Mouse (Mus musculus) midbrain, postnatal 0 days (tissue): ENCODE measurements at regions not wholly inside any gene's neighbourhood (a gene's known extent, or its start where the extent isn't known, plus 50 kb on each side); places are given as distances from the start of the nearest gene placed in this dataset.

Source experiments
- ATAC-seq: fragments of 200-750 bp; cut with Nextera tagmentation; 2 replicates; pipeline ENCODE4 v1.8.0; 2017; ENCODE audit warnings: moderate number of reproducible peaks, mild to moderate bottlenecking, moderate TSS enrichment, moderate library complexity; ENCODE audit not compliant: low FRiP score
- DNase-seq: peaks from one replicate; pipeline ENCODE4 v3.0.0-alpha.2; 2015; ENCODE audit warnings: low spot score
- H3K27ac ChIP-seq: fragments of 300-500 bp; sonication (generic); 2 replicates; pipeline ENCODE4 v1.5.1; 2014; ENCODE audit warnings: low read depth, mild to moderate bottlenecking, low read length, mixed read lengths
- H3K27me3 ChIP-seq: fragments of 300-500 bp; sonication (generic); 2 replicates; pipeline ENCODE4 v1.6.1; 2014; ENCODE audit warnings: low read length, control low read depth, mixed read lengths; ENCODE audit not compliant: insufficient read depth
- H3K36me3 ChIP-seq: fragments of 300-500 bp; sonication (generic); 2 replicates; pipeline ENCODE4 v1.6.1; 2014; ENCODE audit warnings: low read length, control low read depth, mixed read lengths; ENCODE audit not compliant: insufficient read depth
- H3K4me1 ChIP-seq: fragments of 300-500 bp; sonication (generic); 2 replicates; pipeline ENCODE4 v1.6.1; 2014; ENCODE audit warnings: mild to moderate bottlenecking, control low read depth, antibody characterized with exemption, low read length, mixed read lengths; ENCODE audit not compliant: insufficient read depth
- H3K4me2 ChIP-seq: fragments of 300-500 bp; sonication (generic); 2 replicates; pipeline ENCODE4 v1.6.1; 2014; ENCODE audit warnings: low read depth, mild to moderate bottlenecking, low read length, mixed read lengths; ENCODE audit not compliant: poor library complexity, severe bottlenecking
- H3K4me3 ChIP-seq: fragments of 300-500 bp; sonication (generic); 2 replicates; pipeline ENCODE4 v1.5.1; 2014; ENCODE audit warnings: low read depth, mild to moderate bottlenecking, low read length, moderate library complexity
- H3K9ac ChIP-seq: fragments of 300-500 bp; sonication (generic); replicated peaks from 2 replicates; pipeline ENCODE4 v1.6.1; 2014; ENCODE audit warnings: mild to moderate bottlenecking, low read length, moderate library complexity, mixed read lengths; ENCODE audit not compliant: poor library complexity, severe bottlenecking
- H3K9me3 ChIP-seq: fragments of 300-500 bp; sonication (generic); 2 replicates; pipeline ENCODE4 v1.6.1; 2016; ENCODE audit warnings: low read length, control low read depth
- CTCF ChIP-seq: IDR thresholded peaks from 2 replicates; pipeline ENCODE4 v1.5.1; 2016; ENCODE audit warnings: antibody characterized with exemption, mild to moderate bottlenecking
- WGBS: fragments of 180-500 bp; shearing (Covaris S2); extraction: QIAGEN DNeasy Blood & Tissue Kit; methylation state at CpG from one replicate; pipeline ENCODE4 v1.1.7; 2014; 5-methylcytosine and 5-hydroxymethylcytosine counted together

- Histone ChIP-seq H3K4me2 (no peak overlapping the region), H3K36me3 (no peaks in the 10 kb centered on the region), H3K27me3 (no peaks in the 10 kb centered on the region), H3K4me1 (peaks cover 6% of the 10 kb centered on the region; the same call in 1 of the 2 replicates), H3K4me3 (no peak overlapping the region), H3K9ac (no peak overlapping the region), H3K9me3 (no peaks in the 10 kb centered on the region), H3K27ac (no peak overlapping the region)
- no peak for ATAC-seq
- 42% methylated on average over 8 of the region's 8 CpGs for WGBS
- no peak for DNase-seq
- no peak for TF ChIP-seq CTCF
These were observed 252.4 kb upstream of the Jarid2 start for GRCm38 (mm10) chr13:44476901-44477300.

- Histone ChIP-seq H3K4me1 (no peaks in the 10 kb centered on the region), H3K36me3 (no peaks in the 10 kb centered on the region), H3K27me3 (no peaks in the 10 kb centered on the region), H3K9ac (no peak overlapping the region), H3K4me3 (no peak overlapping the region), H3K9me3 (no peaks in the 10 kb centered on the region), H3K4me2 (no peak overlapping the region), H3K27ac (no peak overlapping the region)
- ATAC-seq (no peak), DNase-seq (no peak)
- 92% methylated on average over 7 of the region's 7 CpGs for WGBS
- no peak for TF ChIP-seq CTCF
These were observed 249.1 kb upstream of the Jarid2 start for GRCm38 (mm10) chr13:44480128-44480527.

- TF ChIP-seq CTCF = no peak
- H3K4me1 ChIP-seq = no peaks in the 10 kb centered on the region
- no peak overlapping the region for H3K9ac ChIP-seq
- H3K27me3 ChIP-seq = no peaks in the 10 kb centered on the region
- ATAC-seq (no peak), DNase-seq (no peak)
- H3K36me3 ChIP-seq = no peaks in the 10 kb centered on the region
- 92% methylated on average over 7 of the region's 7 CpGs for WGBS
- no peak overlapping the region for H3K27ac ChIP-seq
- H3K4me3 ChIP-seq = no peak overlapping the region
- H3K9me3 ChIP-seq = no peaks in the 10 kb centered on the region
- no peak overlapping the region for H3K4me2 ChIP-seq
These were observed 246.6 kb upstream of the Jarid2 start for GRCm38 (mm10) chr13:44482661-44483060.

- no peak overlapping the region for H3K4me2 ChIP-seq
- ATAC-seq (no peak), DNase-seq (peak; percentile 78)
- H3K36me3 ChIP-seq = no peaks in the 10 kb centered on the region
- H3K9ac ChIP-seq = no peak overlapping the region
- H3K27me3 ChIP-seq = no peaks in the 10 kb centered on the region
- H3K4me1 ChIP-seq = no peaks in the 10 kb centered on the region
- H3K4me3 ChIP-seq = no peak overlapping the region
- no peak for TF ChIP-seq CTCF
- no peak overlapping the region for H3K27ac ChIP-seq
- no peaks in the 10 kb centered on the region for H3K9me3 ChIP-seq
- WGBS = 57% methylated on average over 14 of the region's 14 CpGs
These were observed 244.5 kb upstream of the Jarid2 start for GRCm38 (mm10) chr13:44484582-44485329.

- no peak for DNase-seq
- Histone ChIP-seq H3K27me3 (no peaks in the 10 kb centered on the region), H3K4me2 (no peak overlapping the region), H3K27ac (no peak overlapping the region), H3K4me3 (no peak overlapping the region), H3K9ac (no peak overlapping the region), H3K4me1 (no peaks in the 10 kb centered on the region), H3K36me3 (no peaks in the 10 kb centered on the region), H3K9me3 (no peaks in the 10 kb centered on the region)
- TF ChIP-seq CTCF = no peak
- WGBS = 84% methylated on average over 4 of the region's 4 CpGs
- ATAC-seq = no peak
These were observed 238.3 kb upstream of the Jarid2 start for GRCm38 (mm10) chr13:44490935-44491465.

GRCm38 (mm10) chr13:44493884-44494283, 235.4 kb upstream of the Jarid2 start:
- no peak for ATAC-seq
- no peak overlapping the region for H3K4me2 ChIP-seq
- H3K9me3 ChIP-seq = no peaks in the 10 kb centered on the region
- H3K9ac ChIP-seq = no peak overlapping the region
- H3K36me3 ChIP-seq = no peaks in the 10 kb centered on the region
- H3K4me3 ChIP-seq = no peak overlapping the region
- TF ChIP-seq CTCF = no peak
- no peak overlapping the region for H3K27ac ChIP-seq
- no peak for DNase-seq
- H3K27me3 ChIP-seq = no peaks in the 10 kb centered on the region
- no peaks in the 10 kb centered on the region for H3K4me1 ChIP-seq
- 85% methylated on average over 3 of the region's 3 CpGs for WGBS
